Mouse (Mus musculus) spleen, adult 2 months (tissue): ENCODE measurements around the gene Fgfr2. TPM values are rescaled to one million over a fixed set of nuclear protein-coding genes. Genes with fewer than 3 reads are reported as not detected.

Experiments used
- DNase-seq, 2 experiments: peaks; one replicate each; pipeline versions ENCODE4 v3.0.0 to v3.0.0-alpha.2; 2012 to 2021; ENCODE audit warnings: low spot score in 2 of 2, low read depth in 1 of 2
- H3K27ac ChIP-seq: fragments of 200-500 bp; 2 replicates; pipeline ENCODE4 v1.5.1; 2012; ENCODE audit warnings: low read length, inconsistent platforms; ENCODE audit not compliant: insufficient read depth
- H3K27me3 ChIP-seq: fragments of 200-500 bp; 2 replicates; pipeline ENCODE4 v1.6.1; 2012; ENCODE audit warnings: mild to moderate bottlenecking, moderate library complexity, low read length, inconsistent platforms; ENCODE audit not compliant: control insufficient read depth, insufficient read depth
- H3K36me3 ChIP-seq: fragments of 200-500 bp; 2 replicates; pipeline ENCODE4 v1.6.1; 2012; ENCODE audit warnings: mild to moderate bottlenecking, low read length, inconsistent platforms; ENCODE audit not compliant: control insufficient read depth, insufficient read depth
- H3K4me1 ChIP-seq: fragments of 200-500 bp; 2 replicates; pipeline ENCODE4 v1.6.1; 2011; ENCODE audit warnings: inconsistent platforms; ENCODE audit not compliant: control insufficient read depth, insufficient read depth, insufficient read length
- H3K4me3 ChIP-seq: fragments of 200-500 bp; 2 replicates; pipeline ENCODE4 v1.5.1; 2011; ENCODE audit warnings: mild to moderate bottlenecking, inconsistent platforms; ENCODE audit not compliant: insufficient read depth, insufficient read length; ENCODE audit errors: extremely low read depth
- CTCF ChIP-seq: fragments of 200-500 bp; IDR thresholded peaks from 2 replicates; pipeline ENCODE4 v1.5.1; 2011; ENCODE audit warnings: mild to moderate bottlenecking, inconsistent platforms; ENCODE audit not compliant: insufficient read depth, insufficient read length, insufficient replicate concordance; ENCODE audit errors: extremely low read depth
- POLR2A ChIP-seq: fragments of 200-500 bp; IDR thresholded peaks from 2 replicates; pipeline ENCODE4 v1.6.1; 2011; ENCODE audit warnings: low read depth, low read length, inconsistent platforms
- WGBS: fragments of 180-500 bp; shearing (Covaris S2); methylation state at CpG from one replicate; pipeline ENCODE4 v1.1.7; 2018; 5-methylcytosine and 5-hydroxymethylcytosine counted together
- polyA plus RNA-seq: library from polyadenylated mRNA; depleted of rRNA; stranded (reverse); fragments of >200 nt; gene quantifications from 2 replicates; pipeline ENCODE4 v1.2.3, GENCODE M21; 2012

Fgfr2 gene
- polyA plus RNA-seq, 1 experiment = 1.6 TPM

DNA sequence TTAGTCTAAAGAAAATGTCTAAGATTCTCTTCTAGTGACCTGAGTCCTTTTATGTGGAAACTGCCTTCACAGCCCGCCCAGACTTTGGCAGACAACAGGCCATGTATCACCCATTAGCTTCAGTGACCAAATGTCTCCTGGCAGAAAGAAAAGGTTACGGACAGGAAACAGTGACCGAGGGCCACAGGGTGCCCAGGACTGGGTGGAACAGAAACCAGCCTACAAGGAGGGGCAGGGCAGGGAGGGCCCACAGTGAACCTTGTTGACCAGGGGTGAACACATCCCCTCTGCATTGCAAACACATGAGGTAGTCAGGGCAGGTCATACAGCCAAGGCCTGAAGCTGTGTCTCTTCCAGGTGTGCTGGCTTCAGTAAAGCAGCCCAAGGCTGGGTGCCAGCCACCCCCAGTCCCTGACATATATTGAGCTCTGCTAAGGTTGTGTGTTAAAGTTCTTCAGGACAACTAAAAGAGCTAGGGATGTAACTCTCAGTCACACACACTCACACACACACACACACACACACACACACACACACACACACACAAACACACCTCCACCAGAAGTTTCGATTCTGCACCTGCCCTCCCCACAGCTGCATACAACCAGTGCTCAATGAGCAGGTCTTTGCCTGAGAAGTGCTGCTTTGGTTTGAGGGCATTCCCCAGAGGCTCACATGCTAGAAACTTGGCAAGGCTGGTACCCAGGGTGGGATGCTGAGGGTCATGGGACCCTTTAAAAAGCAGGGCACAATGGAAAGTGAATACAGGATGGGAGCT is 855.2 kb downstream of the Fgfr2 start:
- WGBS = 83% methylated on average over 4 of the region's 4 CpGs
- Histone ChIP-seq H3K27me3 (no peaks in the 10 kb centered on the region), H3K36me3 (peaks cover 51% of the 10 kb centered on the region), H3K4me1 (no peaks in the 10 kb centered on the region), H3K27ac (no peak overlapping the region), H3K4me3 (no peak overlapping the region)
- no peak for DNase-seq
- TF ChIP-seq POLR2A (no peak), CTCF (no peak)

DNA sequence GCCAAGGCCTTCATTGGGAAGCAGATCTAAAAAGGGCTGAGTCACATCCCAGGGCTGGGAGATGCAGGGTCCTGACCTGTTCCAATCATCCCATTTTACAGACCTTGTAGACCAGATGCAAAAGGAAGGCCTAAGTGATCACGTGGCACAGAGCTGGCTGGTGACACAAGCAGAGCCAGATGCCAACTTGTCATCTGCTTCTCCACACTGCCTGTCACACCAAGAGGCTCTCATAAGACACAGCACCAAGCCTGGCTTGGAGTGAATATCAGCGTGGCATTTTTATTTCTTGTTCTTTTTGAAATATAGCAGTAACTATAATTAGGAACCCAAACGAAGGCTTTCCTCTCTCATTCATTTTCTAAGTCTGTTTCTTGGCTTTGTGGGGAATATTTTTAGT is 858.4 kb downstream of the Fgfr2 start:
- no peak overlapping the region for H3K4me3 ChIP-seq
- H3K27ac ChIP-seq = no peak overlapping the region
- peaks cover 58% of the 10 kb centered on the region for H3K36me3 ChIP-seq
- H3K4me1 ChIP-seq = no peaks in the 10 kb centered on the region
- 83% methylated on average over 3 of the region's 3 CpGs for WGBS
- no peak for TF ChIP-seq POLR2A
- no peak for TF ChIP-seq CTCF
- H3K27me3 ChIP-seq = no peaks in the 10 kb centered on the region
- DNase-seq = no peak

GRCm38 (mm10) chr7:132263186-132263585 is 860.0 kb downstream of the Fgfr2 start:
- TF ChIP-seq CTCF = no peak
- no peak for TF ChIP-seq POLR2A
- DNase-seq = no peak
- Histone ChIP-seq H3K36me3 (peaks cover 54% of the 10 kb centered on the region), H3K27ac (no peak overlapping the region), H3K4me3 (no peak overlapping the region), H3K4me1 (no peaks in the 10 kb centered on the region), H3K27me3 (no peaks in the 10 kb centered on the region)
- 91% methylated on average over 6 of the region's 6 CpGs for WGBS

DNA sequence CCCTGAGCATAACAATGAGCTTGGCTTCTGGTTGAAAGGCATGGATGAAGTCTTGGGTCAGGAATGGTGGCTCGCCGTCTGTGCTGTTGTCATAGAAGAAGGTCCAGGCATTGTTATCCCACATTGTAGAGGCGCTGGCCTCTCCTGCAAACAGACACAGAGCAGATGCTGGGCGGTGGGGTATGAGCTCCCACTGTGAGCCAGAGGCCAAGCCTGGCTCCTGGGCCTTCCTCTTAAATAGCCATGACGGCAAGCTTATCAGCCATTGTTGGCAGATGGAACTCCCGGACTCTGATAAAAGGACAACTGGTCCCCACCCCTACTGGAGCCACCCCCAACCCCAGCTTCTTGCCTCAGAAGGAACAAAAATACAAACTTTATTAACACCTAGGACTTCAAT is 860.5 kb downstream of the Fgfr2 start:
- Histone ChIP-seq H3K36me3 (peaks cover 51% of the 10 kb centered on the region), H3K4me1 (no peaks in the 10 kb centered on the region), H3K27ac (no peak overlapping the region), H3K4me3 (no peak overlapping the region), H3K27me3 (no peaks in the 10 kb centered on the region)
- TF ChIP-seq CTCF (no peak), POLR2A (no peak)
- DNase-seq = no peak
- 88% methylated on average over 6 of the region's 6 CpGs for WGBS

DNA sequence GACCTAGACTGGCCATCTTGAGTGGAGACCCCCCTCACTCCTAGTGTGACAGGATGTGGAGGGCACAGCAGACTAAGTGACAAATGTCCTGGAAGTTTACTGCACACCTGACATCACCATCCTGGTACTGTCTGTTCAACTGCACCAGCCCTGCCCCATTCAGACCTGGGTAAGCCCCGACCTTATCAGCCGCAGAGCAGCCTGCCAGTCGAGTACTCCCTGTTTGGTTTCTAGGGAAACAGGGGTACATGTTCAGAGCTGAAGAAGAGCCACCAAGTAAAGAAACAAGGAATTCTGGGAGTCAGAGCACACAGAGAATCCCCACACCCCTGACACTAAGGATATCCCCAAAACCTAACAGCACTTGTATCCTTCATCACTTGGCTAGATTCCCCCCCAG is 861.3 kb downstream of the Fgfr2 start:
- no peak for TF ChIP-seq POLR2A
- no peak for TF ChIP-seq CTCF
- Histone ChIP-seq H3K4me1 (no peaks in the 10 kb centered on the region), H3K27me3 (no peaks in the 10 kb centered on the region), H3K36me3 (peaks cover 48% of the 10 kb centered on the region), H3K27ac (no peak overlapping the region), H3K4me3 (no peak overlapping the region)
- WGBS = 86% methylated on average over 3 of the region's 3 CpGs
- no peak for DNase-seq

GRCm38 (mm10) chr7:132260632-132261031 is 862.5 kb downstream of the Fgfr2 start:
- TF ChIP-seq POLR2A = no peak
- no peak for TF ChIP-seq CTCF
- DNase-seq = no peak
- Histone ChIP-seq H3K4me1 (no peaks in the 10 kb centered on the region), H3K36me3 (peaks cover 42% of the 10 kb centered on the region), H3K27me3 (no peaks in the 10 kb centered on the region), H3K4me3 (no peak overlapping the region), H3K27ac (no peak overlapping the region)
- 87% methylated on average over 5 of the region's 5 CpGs for WGBS

DNA sequence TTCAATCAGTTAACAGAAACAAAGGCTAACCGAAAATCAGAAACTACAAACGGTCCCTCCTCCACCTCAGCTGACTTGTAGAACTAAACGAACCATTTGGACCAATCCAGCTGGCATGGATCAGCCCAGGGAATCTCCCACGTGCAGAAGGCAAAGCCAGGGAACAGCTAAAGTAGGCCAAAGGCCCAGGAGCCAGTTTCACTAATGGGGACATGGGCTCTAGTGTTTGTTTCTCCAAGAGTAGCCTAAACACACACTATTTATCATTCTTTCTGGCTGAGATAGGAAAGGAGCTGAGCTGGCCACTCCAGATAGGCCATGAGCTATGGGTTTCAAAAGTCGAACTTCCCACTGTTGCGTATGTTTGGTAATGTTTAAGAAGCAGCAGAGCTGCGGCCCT is 864.3 kb downstream of the Fgfr2 start:
- no peaks in the 10 kb centered on the region for H3K27me3 ChIP-seq
- WGBS = 85% methylated on average over 7 of the region's 7 CpGs
- no peaks in the 10 kb centered on the region for H3K4me1 ChIP-seq
- H3K4me3 ChIP-seq = no peak overlapping the region
- no peak overlapping the region for H3K27ac ChIP-seq
- DNase-seq = no peak
- no peak for TF ChIP-seq POLR2A
- TF ChIP-seq CTCF = no peak
- peaks cover 34% of the 10 kb centered on the region for H3K36me3 ChIP-seq
